Mouse (Mus musculus) bone marrow, adult 2 months (tissue): ENCODE results near the gene Dtnbp1.

Source experiments
- CTCF ChIP-seq: fragments of 200-500 bp; IDR thresholded peaks from 2 replicates; pipeline ENCODE4 v1.5.1; 2011; ENCODE audit warnings: low read length, control low read depth; ENCODE audit not compliant: control insufficient read depth, insufficient read depth
- POLR2A ChIP-seq: fragments of 200-500 bp; IDR thresholded peaks from 2 replicates; pipeline ENCODE4 v1.6.1; 2011; ENCODE audit warnings: low read depth, mild to moderate bottlenecking, control low read depth, low read length, borderline replicate concordance; ENCODE audit not compliant: control insufficient read depth

DNA sequence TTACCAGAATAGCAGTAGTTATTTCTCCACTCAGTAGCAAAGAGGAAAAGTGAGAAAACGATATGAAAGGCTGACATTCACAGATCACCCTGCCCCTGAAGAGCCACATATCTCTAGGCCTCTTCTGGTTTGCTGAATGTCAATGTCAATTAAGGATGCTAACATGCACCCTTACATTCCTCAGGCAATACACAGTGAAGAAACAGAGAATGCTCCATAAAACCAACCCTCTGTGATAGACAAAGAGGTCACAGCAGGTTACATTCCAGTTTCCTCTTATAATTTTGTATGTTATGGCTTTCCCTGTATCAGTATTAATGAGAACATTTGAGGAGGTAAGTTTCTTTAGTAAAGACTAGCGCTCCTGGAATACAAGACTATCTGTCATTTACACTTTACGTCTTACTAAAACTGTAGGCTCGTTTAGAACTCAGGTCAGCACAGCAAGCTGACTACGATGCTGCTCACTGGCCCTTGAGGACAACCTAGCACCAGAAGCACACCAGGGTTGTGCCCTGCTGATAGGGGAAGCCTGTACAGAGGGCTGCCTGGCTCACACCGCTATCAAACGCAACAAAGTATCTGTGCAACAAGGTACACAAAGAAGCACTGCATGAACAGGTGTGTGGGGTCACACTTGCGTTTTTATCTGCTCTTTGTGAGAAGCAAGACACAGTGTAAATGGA is 48.3 kb downstream of the Dtnbp1 start:
- no peak for TF ChIP-seq CTCF
- no peak for TF ChIP-seq POLR2A
